Comparison of ENCODE assay signal across 18 mouse cellular contexts in the genomic region with DNA sequence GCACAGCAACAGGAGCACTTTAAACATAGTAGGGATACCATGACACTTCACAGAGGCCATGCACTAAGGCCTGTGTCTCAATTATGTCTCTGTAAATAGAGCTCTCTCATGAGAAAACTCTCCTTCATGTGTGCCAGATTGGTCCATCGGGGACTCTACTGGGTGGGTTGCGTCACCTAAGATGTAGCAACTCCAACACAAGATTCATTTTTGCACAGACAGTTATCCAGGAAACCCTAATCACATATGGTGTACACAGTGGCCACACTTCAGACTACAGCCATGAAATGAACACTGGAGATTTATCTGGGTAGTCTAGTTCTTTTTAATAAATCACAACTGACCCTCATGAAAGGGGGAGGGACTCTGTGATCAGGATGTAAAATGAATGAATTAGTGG. TPM values are rescaled to one million over a fixed set of nuclear protein-coding genes. Genes with fewer than 3 reads are reported as not detected.
"Had no signal": no experiment of that assay in that cellular context is flagged by ENCODE, and none has a peak within 500 bp of the region (broad histone marks: within the 10 kb centered on the region; RNA-seq: fewer than 3 reads in every experiment).

No protein-coding gene starts in this region.

- H3K27ac ChIP-seq: lung, embryonic 15.5 days; midbrain, embryonic 13.5 days; midbrain, embryonic 15.5 days; neural tube, embryonic 12.5 days; stomach, embryonic 15.5 days; stomach, postnatal 0 days had no signal

- H3K4me3 ChIP-seq: lung, embryonic 15.5 days; megakaryocyte, embryonic 14.5 days; midbrain, embryonic 13.5 days; midbrain, embryonic 15.5 days; neural tube, embryonic 12.5 days; stomach, embryonic 15.5 days had no signal

- ATAC-seq: liver, postnatal 0 days; lung, postnatal 0 days; midbrain, embryonic 13.5 days; midbrain, embryonic 15.5 days had no signal

- DNase-seq: liver, postnatal 0 days; lung, adult 2 months; lung, postnatal 4 days; right cerebral cortex, postnatal 14 days; thymus, adult 2 months; thymus, postnatal 25 days; thymus, postnatal 4 days had no signal

RNA-seq across cellular contexts. Expression of gene Mgat4d, which starts 3.0 kb away (rescaled TPM):
- total RNA-seq: midbrain, postnatal 0 days; monocyte, adult 5-6 weeks; neutrophil, adult 5-6 weeks had no signal

RNA-seq across cellular contexts. Expression of gene Clgn, which starts 38.4 kb away (rescaled TPM):
- total RNA-seq: monocyte, adult 5-6 weeks; neutrophil, adult 5-6 weeks had no signal
